Mouse (Mus musculus) hindbrain, postnatal 0 days (tissue): ENCODE results near the gene Rps10. TPM values are rescaled to one million over a fixed set of nuclear protein-coding genes. Genes with fewer than 3 reads are reported as not detected.

Source experiments
- ATAC-seq: fragments of 200-750 bp; cut with Nextera tagmentation; 2 replicates; pipeline ENCODE4 v1.8.0; 2017; ENCODE audit warnings: mild to moderate bottlenecking, moderate TSS enrichment, moderate library complexity
- DNase-seq: peaks from one replicate; pipeline ENCODE4 v3.0.0-alpha.2; 2015; ENCODE audit warnings: low spot score
- H3K27ac ChIP-seq: fragments of 300-500 bp; sonication (generic); 2 replicates; pipeline ENCODE4 v1.5.1; 2014; ENCODE audit warnings: mild to moderate bottlenecking
- H3K27me3 ChIP-seq: fragments of 300-500 bp; sonication (generic); 2 replicates; pipeline ENCODE4 v1.6.1; 2014; ENCODE audit warnings: low read length, mixed read lengths; ENCODE audit not compliant: insufficient read depth
- H3K36me3 ChIP-seq: fragments of 300-500 bp; sonication (generic); 2 replicates; pipeline ENCODE4 v1.6.1; 2014; ENCODE audit warnings: low read length, mixed read lengths; ENCODE audit not compliant: insufficient read depth
- H3K4me1 ChIP-seq: fragments of 300-500 bp; sonication (generic); 2 replicates; pipeline ENCODE4 v1.6.1; 2014; ENCODE audit warnings: antibody characterized with exemption, low read length, mixed read lengths; ENCODE audit not compliant: insufficient read depth
- H3K4me2 ChIP-seq: fragments of 300-500 bp; sonication (generic); 2 replicates; pipeline ENCODE4 v1.6.1; 2014; ENCODE audit warnings: low read depth, mild to moderate bottlenecking, low read length, moderate library complexity, mixed read lengths
- H3K4me3 ChIP-seq: fragments of 300-500 bp; sonication (generic); 2 replicates; pipeline ENCODE4 v1.5.1; 2014; ENCODE audit warnings: low read length
- H3K9ac ChIP-seq: fragments of 300-500 bp; sonication (generic); replicated peaks from 2 replicates; pipeline ENCODE4 v1.6.1; 2014; ENCODE audit warnings: mild to moderate bottlenecking, low read length, moderate library complexity, mixed read lengths
- H3K9me3 ChIP-seq: fragments of 300-500 bp; sonication (generic); 2 replicates; pipeline ENCODE4 v1.6.1; 2016; ENCODE audit warnings: low read length, mixed read lengths
- CTCF ChIP-seq: IDR thresholded peaks from 2 replicates; pipeline ENCODE4 v1.5.1; 2016; ENCODE audit warnings: antibody characterized with exemption, control low read depth, low read depth
- WGBS: fragments of 180-500 bp; shearing (Covaris S2); extraction: QIAGEN DNeasy Blood & Tissue Kit; methylation state at CpG from one replicate; pipeline ENCODE4 v1.1.7; 2014; 5-methylcytosine and 5-hydroxymethylcytosine counted together
- polyA plus RNA-seq: library from polyadenylated mRNA; unstranded; fragments of >200 nt; fragmentation: Nextera tagmentation; extraction: Ambion mirVana; gene quantifications from 2 replicates; pipeline ENCODE4 v1.2.1, GENCODE M21; 2015
- total RNA-seq: library from RNA; depleted of rRNA; stranded (reverse); fragments of >200 nt; gene quantifications from 2 replicates; pipeline ENCODE4 v1.2.3, GENCODE M21; 2014

Rps10 gene
- total and polyA plus RNA-seq, 2 experiments from 2014 or later, result 519 to 1,303 TPM

GRCm38 (mm10) chr17:27623360-27624326, 12.8 kb downstream of the Rps10 start, which contains the start of gene Nudt3:
Gene Nudt3 (minus strand): TSS chr17:27623495.
- H3K9ac ChIP-seq, result peak within 1 kb of the TSS; percentile 99
- 0 out of 2 replicates have a peak, but pooled peaks have one; percentile 17 for TF ChIP-seq CTCF
- no peaks in the 10 kb centered on the region for H3K36me3 ChIP-seq
- H3K9me3 ChIP-seq, result no peaks in the 10 kb centered on the region
- DNase-seq (peak; percentile 98), ATAC-seq (peak; percentile 90)
- peak within 1 kb of the TSS; percentile 99 for H3K27ac ChIP-seq
- H3K4me2 ChIP-seq, result peak within 1 kb of the TSS; percentile 82
- 7% methylated on average over 86 of the region's 91 CpGs for WGBS
- peak within 1 kb of the TSS; percentile 93 for H3K4me3 ChIP-seq
- no peaks in the 10 kb centered on the region for H3K27me3 ChIP-seq
- H3K4me1 ChIP-seq, result peaks cover 5% of the 10 kb centered on the region

DNA sequence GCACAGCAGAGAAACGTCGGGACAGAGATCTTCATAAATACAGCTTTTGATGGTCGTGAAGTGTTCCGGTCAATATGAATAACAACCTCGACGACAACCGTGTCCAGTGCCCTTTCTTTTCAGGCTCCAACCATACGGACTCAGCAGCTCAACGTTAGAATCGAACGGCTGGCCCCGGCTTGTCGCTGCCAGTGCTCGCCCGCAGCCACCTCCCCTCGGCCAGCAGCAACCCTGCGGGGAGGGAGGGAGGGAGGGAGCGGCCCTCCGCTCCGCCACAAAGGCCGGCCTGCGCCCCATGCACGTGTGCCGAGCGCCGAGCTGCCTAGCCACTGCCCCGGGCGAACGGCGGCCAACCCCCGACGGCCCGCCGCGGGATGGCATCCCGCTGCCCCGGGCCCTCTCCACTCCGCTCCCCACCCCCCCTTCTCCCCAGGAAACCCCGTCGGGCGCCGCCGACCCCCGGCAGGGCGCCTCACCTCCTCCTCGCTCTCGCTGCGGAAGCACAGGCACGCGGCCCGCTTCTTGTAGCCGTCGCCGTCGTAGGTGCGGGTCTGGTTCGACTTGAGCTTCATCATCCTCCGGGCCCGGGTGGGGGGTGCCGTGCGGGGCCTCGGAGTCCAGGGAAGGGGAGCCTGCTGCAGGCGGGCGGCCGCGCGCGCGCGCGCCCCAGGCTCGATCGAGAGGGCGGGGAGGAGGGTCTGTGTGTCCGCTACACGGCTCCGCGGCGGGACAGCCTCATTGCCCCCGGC, 13.7 kb downstream of the Rps10 start:
- no peaks in the 10 kb centered on the region for H3K27me3 ChIP-seq
- TF ChIP-seq CTCF, result no peak
- H3K9ac ChIP-seq, result peak overlapping the region; percentile 99
- no peaks in the 10 kb centered on the region for H3K9me3 ChIP-seq
- peaks cover 5% of the 10 kb centered on the region for H3K4me1 ChIP-seq
- ATAC-seq (peak; percentile 57), DNase-seq (peak; percentile 81)
- peak overlapping the region; percentile 82 for H3K4me2 ChIP-seq
- peak overlapping the region; percentile 93 for H3K4me3 ChIP-seq
- H3K36me3 ChIP-seq, result no peaks in the 10 kb centered on the region
- WGBS, result under 1% methylated on average over 55 of the region's 80 CpGs
- peak overlapping the region; percentile 99 for H3K27ac ChIP-seq

GRCm38 (mm10) chr17:27621705-27622531, 14.6 kb downstream of the Rps10 start:
- Histone ChIP-seq H3K9ac (peak overlapping the region; percentile 99), H3K4me2 (peak overlapping the region; percentile 82), H3K36me3 (no peaks in the 10 kb centered on the region; the same call in 1 of the 2 replicates), H3K27ac (peak overlapping the region; percentile 99), H3K9me3 (no peaks in the 10 kb centered on the region), H3K4me1 (peaks cover 5% of the 10 kb centered on the region), H3K27me3 (no peaks in the 10 kb centered on the region), H3K4me3 (peak overlapping the region; percentile 93)
- 1% methylated on average over 23 of the region's 23 CpGs for WGBS
- no peak for TF ChIP-seq CTCF
- DNase-seq (peak; percentile 56), ATAC-seq (no peak)

DNA sequence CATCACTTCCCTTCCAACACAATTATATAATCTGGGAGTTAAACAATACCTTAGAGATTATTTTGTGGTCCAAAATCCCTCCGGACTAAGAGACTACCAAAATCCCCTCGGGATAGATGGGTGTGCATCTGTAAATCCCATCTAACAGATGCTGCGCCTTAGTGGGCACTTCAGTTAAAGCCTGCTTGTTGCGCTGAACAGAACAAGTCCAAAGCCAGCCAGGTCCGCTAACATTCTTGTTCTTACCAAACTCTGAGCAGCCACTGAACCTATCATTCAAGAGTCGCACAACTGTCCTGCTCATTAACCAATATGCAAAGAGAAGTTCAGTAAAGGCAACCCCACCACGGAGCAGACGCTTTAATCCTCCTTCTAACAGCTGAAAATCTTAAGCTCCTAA, 15.3 kb downstream of the Rps10 start:
- no peak for DNase-seq
- Histone ChIP-seq H3K9me3 (no peaks in the 10 kb centered on the region), H3K36me3 (no peaks in the 10 kb centered on the region; the same call in 1 of the 2 replicates), H3K4me2 (peak overlapping the region; percentile 82), H3K4me1 (peaks cover 5% of the 10 kb centered on the region), H3K9ac (peak overlapping the region; percentile 99), H3K4me3 (peak overlapping the region; percentile 93), H3K27me3 (no peaks in the 10 kb centered on the region), H3K27ac (peak overlapping the region; percentile 99)
- ATAC-seq, result no peak
- TF ChIP-seq CTCF, result no peak
- 20% methylated on average over 8 of the region's 8 CpGs for WGBS

DNA sequence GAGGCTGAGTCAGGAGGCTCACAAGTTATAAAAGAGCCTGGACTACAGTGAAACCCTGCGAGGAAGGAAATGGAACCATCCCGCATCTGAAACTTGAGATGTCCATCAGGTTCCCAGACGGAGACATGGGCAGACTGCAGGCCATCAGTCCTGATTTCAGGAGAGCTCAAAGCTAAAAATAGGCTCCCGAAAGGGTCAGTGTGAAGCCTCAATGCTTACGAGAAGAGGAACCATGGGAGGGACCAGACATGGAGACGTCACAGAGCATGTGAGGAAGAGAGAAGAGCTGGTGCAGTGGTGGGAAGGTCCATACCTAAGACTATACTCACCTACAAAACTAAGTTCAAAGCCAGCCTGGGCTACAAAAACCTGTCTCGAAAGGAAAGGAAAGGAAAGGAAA, 21.1 kb downstream of the Rps10 start:
- H3K9me3 ChIP-seq, result no peaks in the 10 kb centered on the region
- no peaks in the 10 kb centered on the region for H3K27me3 ChIP-seq
- H3K9ac ChIP-seq, result no peak overlapping the region
- DNase-seq (no peak), ATAC-seq (no peak)
- H3K4me2 ChIP-seq, result no peak overlapping the region
- H3K4me3 ChIP-seq, result no peak overlapping the region
- H3K27ac ChIP-seq, result no peak overlapping the region
- no peak for TF ChIP-seq CTCF
- H3K4me1 ChIP-seq, result peaks cover 19% of the 10 kb centered on the region; the same call in 1 of the 2 replicates
- no peaks in the 10 kb centered on the region; the same call in 1 of the 2 replicates for H3K36me3 ChIP-seq
- WGBS, result 78% methylated on average over 7 of the region's 7 CpGs

DNA sequence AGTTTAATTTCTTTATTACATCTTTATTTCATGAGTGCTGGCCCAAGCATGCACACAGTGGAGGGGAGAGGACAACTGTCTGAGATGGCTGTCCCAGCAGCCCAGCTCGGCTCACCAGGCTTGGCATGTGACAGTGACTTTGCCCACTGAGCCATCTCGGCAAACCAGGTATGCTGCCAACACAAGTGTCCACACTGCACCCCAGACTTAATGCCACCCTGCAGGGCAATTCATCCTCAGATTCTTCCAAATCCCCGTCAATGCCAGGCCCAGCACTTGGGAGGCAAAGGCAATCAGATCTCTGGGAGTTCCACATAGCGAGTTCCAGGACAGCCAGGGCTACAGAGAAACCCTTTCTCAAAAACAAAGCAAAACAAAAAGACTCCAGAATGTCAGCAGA, 23.5 kb downstream of the Rps10 start:
- Histone ChIP-seq H3K27me3 (no peaks in the 10 kb centered on the region), H3K9me3 (no peaks in the 10 kb centered on the region), H3K27ac (peak overlapping the region; percentile 16; the same call in 1 of the 2 replicates), H3K9ac (no peak overlapping the region), H3K36me3 (no peaks in the 10 kb centered on the region; the same call in 1 of the 2 replicates), H3K4me3 (no peak overlapping the region), H3K4me2 (no peak overlapping the region), H3K4me1 (peaks cover 19% of the 10 kb centered on the region; the same call in 1 of the 2 replicates)
- TF ChIP-seq CTCF, result no peak
- 38% methylated on average over 4 of the region's 4 CpGs for WGBS
- ATAC-seq (no peak), DNase-seq (no peak)
